Mouse (Mus musculus) midbrain, embryonic 11.5 days (tissue): ENCODE data around the gene Alkal2. TPM values are rescaled to one million over a fixed set of nuclear protein-coding genes. Genes with fewer than 3 reads are reported as not detected.

Experiments used
- polyA plus RNA-seq: library from polyadenylated mRNA; unstranded; fragments of >200 nt; fragmentation: Nextera tagmentation; extraction: Ambion mirVana; gene quantifications from 2 replicates; pipeline ENCODE4 v1.2.1, GENCODE M21; 2014

Alkal2 gene
- polyA plus RNA-seq, 1 experiment from 2014 or later: 0.26 TPM

Other genes starting within 250 kb of the Alkal2 start
- gene Acp1, start 27.3 kb downstream of the Alkal2 start, polyA plus RNA-seq: 203 and 222 TPM in 2 replicates
- gene Sh3yl1, start 27.3 kb downstream of the Alkal2 start, polyA plus RNA-seq: 21.5 and 21.8 TPM in 2 replicates
- 0.05 and 0.06 TPM in 2 replicates for gene Fam110c, start 189.5 kb downstream of the Alkal2 start, polyA plus RNA-seq